Mouse (Mus musculus) liver, adult 2 months (tissue): ENCODE measurements around the gene Glcci1.

ENCODE experiments used
- CTCF ChIP-seq: fragments of 200-500 bp; IDR thresholded peaks from 2 replicates; pipeline ENCODE4 v1.5.1; 2011; ENCODE audit warnings: low read depth, low read length, control low read depth
- POLR2A ChIP-seq: fragments of 200-500 bp; IDR thresholded peaks from 2 replicates; pipeline ENCODE4 v1.6.1; 2011; ENCODE audit warnings: low read length, control low read depth; ENCODE audit not compliant: insufficient read depth; ENCODE audit errors: extremely low read depth

GRCm38 (mm10) chr6:8536944-8537343 lies 27.5 kb downstream of the Glcci1 start:
- TF ChIP-seq POLR2A (no peak), CTCF (no peak)
